Mouse (Mus musculus) thymus, postnatal 36 days (tissue): ENCODE results near the gene Fhit.

ENCODE experiments used
- DNase-seq, 2 experiments: peaks; one replicate each; pipeline ENCODE4 v3.0.0; 2022; ENCODE audit warnings: mixed read lengths in 2 of 2

The Fhit gene

GRCm38 (mm10) chr14:9556333-9556732 is 1605.5 kb downstream of the Fhit start:
- no peak for DNase-seq

- DNase-seq: no peak
Observed at GRCm38 (mm10) chr14:9555807-9556206, 1606.0 kb downstream of the Fhit start.

- DNase-seq: no peak
Observed at GRCm38 (mm10) chr14:9552149-9552548, 1609.7 kb downstream of the Fhit start.

- DNase-seq: no peak
Observed at GRCm38 (mm10) chr14:9547952-9548351, 1613.9 kb downstream of the Fhit start.

GRCm38 (mm10) chr14:9544364-9544763 is 1617.5 kb downstream of the Fhit start:
- no peak for DNase-seq

- no peak for DNase-seq
Observed at GRCm38 (mm10) chr14:9535491-9535890, 1626.3 kb downstream of the Fhit start.

GRCm38 (mm10) chr14:9529247-9529646 is 1632.6 kb downstream of the Fhit start:
- no peak for DNase-seq

GRCm38 (mm10) chr14:9526136-9526535 is 1635.7 kb downstream of the Fhit start:
- DNase-seq: no peak

- DNase-seq: no peak
Observed at GRCm38 (mm10) chr14:9517651-9518050, 1644.2 kb downstream of the Fhit start.

GRCm38 (mm10) chr14:9509678-9510077 is 1652.2 kb downstream of the Fhit start:
- DNase-seq: no peak
